Mouse (Mus musculus) E14TG2a.4 (cell line): Measurements from ENCODE around the gene Dmd.
A peak's percentile ranks its signal among the peaks of the same experiment; 100 is the strongest.

Experiments used
- H3K27me3 ChIP-seq: 2 replicates; pipeline ENCODE4 v1.6.1; 2014; ENCODE audit warnings: low read length, control low read depth; ENCODE audit not compliant: insufficient read depth
- H3K36me3 ChIP-seq: 2 replicates; pipeline ENCODE4 v1.6.1; 2014; ENCODE audit warnings: low read length, control low read depth; ENCODE audit not compliant: insufficient read depth
- H3K4me1 ChIP-seq: replicated peaks from 2 replicates; pipeline ENCODE4 v1.6.1; 2014; ENCODE audit warnings: low read depth, low read length, control low read depth
- H3K4me3 ChIP-seq: replicated peaks from 2 replicates; pipeline ENCODE4 v1.5.1; 2014; ENCODE audit warnings: mild to moderate bottlenecking, low read length
- H3K9me3 ChIP-seq: 2 replicates; pipeline ENCODE4 v1.6.1; 2014; ENCODE audit warnings: low read length, control low read depth
- CTCF ChIP-seq: conservative IDR thresholded peaks from 2 replicates; pipeline ENCODE4 v1.5.1; 2014; ENCODE audit warnings: low read length
- NANOG ChIP-seq: IDR thresholded peaks from 2 replicates; pipeline ENCODE4 v1.6.1; 2014; ENCODE audit warnings: borderline replicate concordance, low read length, mixed read lengths
- POU5F1 ChIP-seq: IDR thresholded peaks from 2 replicates; pipeline ENCODE4 v1.6.1; 2014; ENCODE audit warnings: low read length, borderline replicate concordance

The Dmd gene

GRCm38 (mm10) chrX:85048141-85049110, 2099.8 kb downstream of the Dmd start:
- peak overlapping the region; percentile 85 for H3K4me3 ChIP-seq
- TF ChIP-seq POU5F1 (no peak), CTCF (no peak), NANOG (no peak)
- H3K36me3 ChIP-seq, result no peaks in the 10 kb centered on the region
- H3K4me1 ChIP-seq, result peaks cover 34% of the 10 kb centered on the region
- H3K9me3 ChIP-seq, result no peaks in the 10 kb centered on the region
- no peaks in the 10 kb centered on the region for H3K27me3 ChIP-seq

- H3K4me3 ChIP-seq, result peak overlapping the region; percentile 85
- H3K36me3 ChIP-seq, result no peaks in the 10 kb centered on the region
- H3K9me3 ChIP-seq, result no peaks in the 10 kb centered on the region
- peaks cover 44% of the 10 kb centered on the region for H3K4me1 ChIP-seq
- H3K27me3 ChIP-seq, result no peaks in the 10 kb centered on the region
- no peak for TF ChIP-seq CTCF
- no peak for TF ChIP-seq NANOG
- TF ChIP-seq POU5F1, result no peak
Measured at GRCm38 (mm10) chrX:85049593-85049992, 2100.9 kb downstream of the Dmd start.

- Histone ChIP-seq H3K4me1 (peaks cover 43% of the 10 kb centered on the region), H3K9me3 (no peaks in the 10 kb centered on the region), H3K36me3 (no peaks in the 10 kb centered on the region), H3K27me3 (no peaks in the 10 kb centered on the region), H3K4me3 (no peak overlapping the region)
- no peak for TF ChIP-seq CTCF
- TF ChIP-seq POU5F1, result no peak
- TF ChIP-seq NANOG, result no peak
Measured at GRCm38 (mm10) chrX:85073602-85074001, 2124.9 kb downstream of the Dmd start.

GRCm38 (mm10) chrX:85076845-85077244, 2128.2 kb downstream of the Dmd start:
- Histone ChIP-seq H3K27me3 (no peaks in the 10 kb centered on the region), H3K4me3 (no peak overlapping the region), H3K4me1 (peaks cover 53% of the 10 kb centered on the region), H3K36me3 (no peaks in the 10 kb centered on the region), H3K9me3 (no peaks in the 10 kb centered on the region)
- TF ChIP-seq POU5F1 (no peak), NANOG (peak; percentile 35; the same call in 1 of the 2 replicates)

- Histone ChIP-seq H3K9me3 (no peaks in the 10 kb centered on the region), H3K4me3 (no peak overlapping the region), H3K36me3 (no peaks in the 10 kb centered on the region), H3K4me1 (peaks cover 54% of the 10 kb centered on the region), H3K27me3 (no peaks in the 10 kb centered on the region)
- TF ChIP-seq CTCF, result no peak
- TF ChIP-seq POU5F1, result peak; percentile 97
- peak; percentile 50; the same call in 1 of the 2 replicates for TF ChIP-seq NANOG
Measured at GRCm38 (mm10) chrX:85077605-85078004, 2128.9 kb downstream of the Dmd start.

- no peak for TF ChIP-seq CTCF
- TF ChIP-seq POU5F1, result no peak
- TF ChIP-seq NANOG, result peak; percentile 9; the same call in 1 of the 2 replicates
- Histone ChIP-seq H3K9me3 (no peaks in the 10 kb centered on the region), H3K4me3 (no peak overlapping the region), H3K4me1 (peaks cover 55% of the 10 kb centered on the region), H3K27me3 (no peaks in the 10 kb centered on the region), H3K36me3 (no peaks in the 10 kb centered on the region)
Measured at GRCm38 (mm10) chrX:85079174-85079573, 2130.5 kb downstream of the Dmd start.

GRCm38 (mm10) chrX:85084237-85085153, 2135.8 kb downstream of the Dmd start:
- H3K36me3 ChIP-seq, result no peaks in the 10 kb centered on the region
- no peaks in the 10 kb centered on the region for H3K9me3 ChIP-seq
- no peak overlapping the region for H3K4me3 ChIP-seq
- peaks cover 45% of the 10 kb centered on the region for H3K4me1 ChIP-seq
- no peaks in the 10 kb centered on the region for H3K27me3 ChIP-seq
- TF ChIP-seq CTCF, result no peak
- no peak for TF ChIP-seq NANOG
- TF ChIP-seq POU5F1, result no peak

GRCm38 (mm10) chrX:85089506-85089905, 2140.8 kb downstream of the Dmd start:
- Histone ChIP-seq H3K4me1 (peaks cover 14% of the 10 kb centered on the region), H3K4me3 (no peak overlapping the region), H3K9me3 (no peaks in the 10 kb centered on the region), H3K27me3 (no peaks in the 10 kb centered on the region), H3K36me3 (no peaks in the 10 kb centered on the region)
- no peak for TF ChIP-seq POU5F1
